Mouse (Mus musculus): Measurements from ENCODE around the gene Esrp2. TPM values are rescaled to one million over a fixed set of nuclear protein-coding genes. Genes with fewer than 3 reads are reported as not detected.

The Esrp2 gene
- 6.6 and 7.9 TPM in 2 replicates for polyA plus RNA-seq (2016; fragmentation: Nextera tagmentation; extraction: Ambion mirVana)

- Histone ChIP-seq H3K27me3 (replicated peaks) (peaks cover 78% of the 10 kb centered on the region), H3K4me3 (peak within 1 kb of the TSS; percentile 54), H3K4me2 (peak within 1 kb of the TSS; percentile 66), H3K36me3 (peaks cover 20% of the 10 kb centered on the region), H3K27ac (peak within 1 kb of the TSS; percentile 50), H3K9ac (peak within 1 kb of the TSS; percentile 59), H3K9me3 (replicated peaks) (no peaks in the 10 kb centered on the region), H3K4me1 (peaks cover 54% of the 10 kb centered on the region)
- WGBS (ENCODE audit: insufficient replicate concordance) = 1% methylated on average over 86 of the region's 86 CpGs
- ATAC-seq = peak; percentile 63
Observed at GRCm38 (mm10) chr8:106136156-106137130, at the start of gene Esrp2. Gene Esrp2, minus strand, starts transcription at chr8:106136974.

DNA sequence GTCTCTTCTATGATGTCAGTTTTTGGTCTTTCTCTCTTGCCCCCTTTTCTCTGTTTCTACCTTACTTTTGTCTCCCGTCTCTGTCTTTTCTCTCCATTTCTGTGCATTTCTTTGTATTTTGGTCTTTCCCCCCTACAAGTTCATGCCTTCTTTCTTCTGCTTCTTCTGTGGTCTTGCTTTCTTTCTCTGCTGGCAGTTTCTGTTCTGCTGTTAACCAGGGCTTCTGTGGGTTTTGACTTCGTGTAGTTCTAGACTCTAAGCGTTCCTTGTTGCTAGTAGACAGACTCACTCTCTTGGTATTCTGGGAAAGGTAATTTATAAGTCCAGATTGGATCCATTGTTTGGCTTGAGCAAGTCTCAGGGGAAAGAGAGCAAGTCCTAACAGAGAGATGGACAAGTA, 49.6 kb upstream of the Esrp2 start:
- H3K27ac ChIP-seq = no peak overlapping the region
- no peak for ATAC-seq
- no peak overlapping the region for H3K9ac ChIP-seq
- peaks cover 20% of the 10 kb centered on the region for H3K36me3 ChIP-seq
- no peaks in the 10 kb centered on the region; the same call in 1 of the 2 replicates for H3K27me3 ChIP-seq (replicated peaks)
- no peak overlapping the region for H3K4me3 ChIP-seq
- H3K4me1 ChIP-seq = peaks cover 20% of the 10 kb centered on the region
- WGBS (ENCODE audit: insufficient replicate concordance) = 63% methylated on average over 3 of the region's 3 CpGs
- H3K9me3 ChIP-seq (replicated peaks) = no peaks in the 10 kb centered on the region
- no peak overlapping the region for H3K4me2 ChIP-seq

GRCm38 (mm10) chr8:106185628-106186270, 49.0 kb upstream of the Esrp2 start:
- H3K36me3 ChIP-seq = peaks cover 20% of the 10 kb centered on the region
- 80% methylated on average over 8 of the region's 8 CpGs for WGBS (ENCODE audit: insufficient replicate concordance)
- H3K27ac ChIP-seq = no peak overlapping the region
- H3K4me2 ChIP-seq = no peak overlapping the region
- ATAC-seq = no peak
- no peaks in the 10 kb centered on the region for H3K9me3 ChIP-seq (replicated peaks)
- H3K9ac ChIP-seq = no peak overlapping the region
- H3K27me3 ChIP-seq (replicated peaks) = no peaks in the 10 kb centered on the region; the same call in 1 of the 2 replicates
- H3K4me3 ChIP-seq = no peak overlapping the region
- H3K4me1 ChIP-seq = peaks cover 14% of the 10 kb centered on the region; the same call in 1 of the 2 replicates

DNA sequence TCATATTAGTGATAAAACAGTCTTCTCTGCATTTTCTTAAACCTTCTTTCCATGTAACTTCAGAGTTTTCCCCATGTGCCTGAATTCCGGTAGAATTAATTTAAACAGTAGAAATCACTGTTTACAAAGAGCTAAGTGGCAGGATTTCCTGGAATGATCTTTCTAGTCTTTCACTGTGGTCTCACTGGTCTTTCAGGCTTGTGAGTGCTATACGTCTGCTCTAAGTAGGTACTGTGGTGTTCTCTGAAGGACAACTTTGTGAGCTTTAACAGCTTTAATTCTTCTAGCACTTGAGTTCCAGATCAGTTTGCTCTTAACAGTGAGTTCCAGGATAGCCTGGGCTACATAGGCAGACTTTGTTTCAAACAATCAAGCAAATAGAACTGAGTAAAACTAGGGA, 41.7 kb upstream of the Esrp2 start:
- Histone ChIP-seq H3K36me3 (peaks cover 8% of the 10 kb centered on the region; the same call in 1 of the 2 replicates), H3K27me3 (replicated peaks) (no peaks in the 10 kb centered on the region), H3K9ac (no peak overlapping the region), H3K4me1 (peaks cover 16% of the 10 kb centered on the region), H3K4me2 (no peak overlapping the region), H3K4me3 (no peak overlapping the region), H3K27ac (no peak overlapping the region), H3K9me3 (replicated peaks) (no peaks in the 10 kb centered on the region)
- ATAC-seq = no peak
- WGBS (ENCODE audit: insufficient replicate concordance) = 69% methylated on average over 2 of the region's 2 CpGs

DNA sequence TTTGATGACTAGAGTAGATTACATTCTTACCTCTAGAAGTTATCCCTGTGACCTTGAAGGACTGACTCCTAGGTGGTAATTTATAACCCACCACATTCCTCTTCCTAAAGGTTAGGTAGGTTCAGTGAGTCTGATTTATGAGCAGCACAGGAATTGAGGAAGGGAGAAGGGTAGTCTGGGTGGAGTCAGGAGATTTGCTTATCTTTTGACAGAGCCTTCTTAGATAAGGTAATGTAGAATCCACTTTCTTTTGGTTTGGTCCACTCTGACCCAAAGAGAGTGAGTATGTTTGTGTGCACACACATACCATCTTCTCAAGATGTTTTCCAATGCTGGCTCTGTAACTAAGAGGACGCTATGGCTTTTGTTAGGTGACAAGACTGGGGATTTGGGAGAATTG, 40.8 kb upstream of the Esrp2 start:
- no peak overlapping the region for H3K4me3 ChIP-seq
- H3K27ac ChIP-seq = no peak overlapping the region
- H3K4me2 ChIP-seq = no peak overlapping the region
- H3K9me3 ChIP-seq (replicated peaks) = no peaks in the 10 kb centered on the region
- WGBS (ENCODE audit: insufficient replicate concordance) = 63% methylated on average over 1 of the region's 1 CpGs
- ATAC-seq = no peak
- H3K9ac ChIP-seq = no peak overlapping the region
- peaks cover 8% of the 10 kb centered on the region; the same call in 1 of the 2 replicates for H3K36me3 ChIP-seq
- peaks cover 19% of the 10 kb centered on the region for H3K4me1 ChIP-seq
- H3K27me3 ChIP-seq (replicated peaks) = no peaks in the 10 kb centered on the region

GRCm38 (mm10) chr8:106176891-106177290, 40.1 kb upstream of the Esrp2 start:
- H3K27ac ChIP-seq = no peak overlapping the region
- H3K36me3 ChIP-seq = peaks cover 8% of the 10 kb centered on the region; the same call in 1 of the 2 replicates
- H3K4me2 ChIP-seq = no peak overlapping the region
- H3K27me3 ChIP-seq (replicated peaks) = no peaks in the 10 kb centered on the region
- 56% methylated on average over 1 of the region's 1 CpGs for WGBS (ENCODE audit: insufficient replicate concordance)
- no peak overlapping the region for H3K9ac ChIP-seq
- no peaks in the 10 kb centered on the region for H3K9me3 ChIP-seq (replicated peaks)
- H3K4me3 ChIP-seq = no peak overlapping the region
- H3K4me1 ChIP-seq = peaks cover 19% of the 10 kb centered on the region
- no peak for ATAC-seq

GRCm38 (mm10) chr8:106173566-106173965, 36.8 kb upstream of the Esrp2 start:
- H3K36me3 ChIP-seq = no peaks in the 10 kb centered on the region
- WGBS (ENCODE audit: insufficient replicate concordance) = 61% methylated on average over 3 of the region's 3 CpGs
- ATAC-seq = no peak

DNA sequence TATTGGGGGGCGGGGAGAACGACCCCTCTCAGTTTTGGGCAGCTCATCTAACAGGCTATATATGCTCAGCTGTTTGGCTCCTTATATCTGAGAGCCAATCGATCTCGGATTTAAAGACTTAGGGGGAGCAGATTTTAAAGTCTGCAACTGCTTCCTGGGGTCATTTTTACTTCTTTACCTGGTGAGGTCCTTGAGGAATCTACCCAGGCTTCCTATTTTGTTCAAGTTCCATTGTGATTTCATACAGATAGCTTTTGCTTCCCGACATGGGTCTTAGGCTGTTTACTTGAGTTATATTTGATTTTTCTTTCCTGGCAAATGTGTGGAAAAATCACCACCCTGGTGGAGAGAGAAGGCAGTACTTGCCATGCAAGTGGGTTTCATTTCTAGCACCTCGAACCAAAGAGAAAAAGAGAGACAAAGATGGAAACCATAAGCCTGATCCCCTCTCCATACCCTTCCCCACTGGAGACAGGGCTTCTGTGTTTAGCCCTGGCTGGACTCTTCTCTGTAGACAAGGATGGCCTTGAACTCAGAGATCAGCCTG, 33.2 kb upstream of the Esrp2 start:
- Histone ChIP-seq H3K9ac (peak overlapping the region; percentile 81; the same call in 1 of the 2 replicates), H3K36me3 (no peaks in the 10 kb centered on the region), H3K4me2 (peak overlapping the region; percentile 100), H3K27me3 (replicated peaks) (peaks cover 8% of the 10 kb centered on the region; the same call in 1 of the 2 replicates), H3K27ac (no peak overlapping the region), H3K4me1 (peaks cover 36% of the 10 kb centered on the region), H3K9me3 (replicated peaks) (no peaks in the 10 kb centered on the region), H3K4me3 (peak overlapping the region; percentile 81)
- no peak for ATAC-seq
- WGBS (ENCODE audit: insufficient replicate concordance) = 26% methylated on average over 6 of the region's 6 CpGs

More at GRCm38 (mm10) chr8:106173566-106173965, 36.8 kb upstream of the Esrp2 start:
- Histone ChIP-seq H3K4me1 (peaks cover 36% of the 10 kb centered on the region), H3K4me3 (no peak overlapping the region), H3K4me2 (no peak overlapping the region), H3K9me3 (replicated peaks) (no peaks in the 10 kb centered on the region), H3K27ac (no peak overlapping the region), H3K9ac (no peak overlapping the region), H3K27me3 (replicated peaks) (no peaks in the 10 kb centered on the region)

GRCm38 (mm10) chr8:106169017-106169933, 32.5 kb upstream of the Esrp2 start:
- Histone ChIP-seq H3K4me2 (peak overlapping the region; percentile 100), H3K36me3 (peaks cover 4% of the 10 kb centered on the region), H3K4me1 (peaks cover 36% of the 10 kb centered on the region), H3K27ac (peak overlapping the region; percentile 79), H3K27me3 (replicated peaks) (peaks cover 8% of the 10 kb centered on the region; the same call in 1 of the 2 replicates), H3K9ac (peak overlapping the region; percentile 81), H3K4me3 (peak overlapping the region; percentile 81), H3K9me3 (replicated peaks) (no peaks in the 10 kb centered on the region)
- ATAC-seq = peak; percentile 69
- 1% methylated on average over 54 of the region's 54 CpGs for WGBS (ENCODE audit: insufficient replicate concordance)

DNA sequence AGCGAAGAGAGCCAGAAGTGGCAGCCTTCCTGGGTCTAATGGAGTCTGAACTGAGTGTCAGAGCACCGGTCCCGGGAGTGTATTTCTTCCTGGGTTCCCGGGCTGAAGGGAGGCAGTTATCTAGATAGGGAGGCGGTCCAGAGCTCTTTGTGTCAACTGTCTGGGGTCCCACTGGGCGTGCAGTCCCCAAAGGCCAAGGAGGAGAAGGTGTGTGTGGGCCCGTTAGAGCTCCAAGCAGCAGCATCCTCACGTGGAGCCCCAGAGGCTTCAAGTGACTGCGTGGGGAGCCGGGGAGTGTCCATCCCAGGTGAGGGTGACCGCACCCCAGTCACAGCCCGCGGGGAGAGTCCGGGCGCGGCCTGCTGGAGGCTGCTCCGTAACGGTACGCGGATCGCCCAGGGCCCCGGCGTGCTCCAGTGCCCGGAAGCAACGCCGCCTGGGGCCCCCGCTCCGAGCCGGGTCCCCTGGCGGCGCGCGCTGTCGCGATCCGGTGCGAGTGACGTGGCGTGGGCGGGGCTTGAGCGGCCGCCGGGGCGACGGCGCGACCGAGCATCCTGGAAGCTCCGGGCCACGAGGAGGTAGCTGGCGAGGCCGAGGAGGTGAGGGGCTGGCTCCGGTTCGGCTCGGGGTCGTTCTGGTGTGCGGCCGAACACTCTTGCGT, 31.7 kb upstream of the Esrp2 start, which contains the start of gene Slc7a6:
Gene Slc7a6 (plus strand): TSS at position 502 of the 661 bp plus-strand sequence.
- peak within 1 kb of the TSS; percentile 81 for H3K4me3 ChIP-seq
- WGBS (ENCODE audit: insufficient replicate concordance) = under 1% methylated on average over 55 of the region's 59 CpGs
- peak within 1 kb of the TSS; percentile 81 for H3K9ac ChIP-seq
- peaks cover 12% of the 10 kb centered on the region for H3K36me3 ChIP-seq
- ATAC-seq = peak; percentile 90
- H3K4me2 ChIP-seq = peak within 1 kb of the TSS; percentile 100
- H3K9me3 ChIP-seq (replicated peaks) = no peaks in the 10 kb centered on the region
- peaks cover 8% of the 10 kb centered on the region; the same call in 1 of the 2 replicates for H3K27me3 ChIP-seq (replicated peaks)
- peaks cover 34% of the 10 kb centered on the region for H3K4me1 ChIP-seq
- H3K27ac ChIP-seq = peak within 1 kb of the TSS; percentile 79

Measured in liver, embryonic 12.5 days (tissue).